Mouse (Mus musculus) layer of hippocampus, adult 8-10 months (tissue): ENCODE results near the gene Tctex1d4. TPM values are rescaled to one million over a fixed set of nuclear protein-coding genes. Genes with fewer than 3 reads are reported as not detected.

Experiments
- DNase-seq, 2 experiments: peaks; one replicate each; pipeline ENCODE4 v3.0.0; 2022; ENCODE audit warnings: low spot score in 2 of 2
- total RNA-seq, 4 experiments: library from RNA; stranded (reverse); gene quantifications; 2 replicates each; pipeline ENCODE4 v1.2.4; 2022

Tctex1d4 gene
- total RNA-seq, 4 experiments from 2014 or later = 0.74 to 0.81 (median 0.78) TPM

- DNase-seq = no peak
Measured at GRCm38 (mm10) chr4:117138295-117139216, 12.0 kb downstream of the Tctex1d4 start.

GRCm38 (mm10) chr4:117139217-117139612 lies 12.6 kb downstream of the Tctex1d4 start:
- no peak for DNase-seq

- DNase-seq = no peak
Measured at GRCm38 (mm10) chr4:117140613-117141012, 14.0 kb downstream of the Tctex1d4 start.

GRCm38 (mm10) chr4:117143023-117143422 lies 16.4 kb downstream of the Tctex1d4 start:
- no peak for DNase-seq

GRCm38 (mm10) chr4:117145248-117145647 lies 18.7 kb downstream of the Tctex1d4 start:
- DNase-seq = no peak

GRCm38 (mm10) chr4:117146176-117146575 lies 19.6 kb downstream of the Tctex1d4 start:
- DNase-seq = peak; percentile 70 to 83

- no peak for DNase-seq
Measured at GRCm38 (mm10) chr4:117148047-117148713, 21.6 kb downstream of the Tctex1d4 start.

- DNase-seq = no peak
Measured at GRCm38 (mm10) chr4:117148815-117149214, 22.2 kb downstream of the Tctex1d4 start.

- DNase-seq = no peak
Measured at GRCm38 (mm10) chr4:117149291-117150211, 23.0 kb downstream of the Tctex1d4 start.

- no peak for DNase-seq
Measured at GRCm38 (mm10) chr4:117150212-117150733, 23.7 kb downstream of the Tctex1d4 start.

GRCm38 (mm10) chr4:117151416-117151815 lies 24.8 kb downstream of the Tctex1d4 start:
- DNase-seq = no peak

GRCm38 (mm10) chr4:117152714-117153113 lies 26.1 kb downstream of the Tctex1d4 start:
- DNase-seq = no peak

GRCm38 (mm10) chr4:117155020-117155791 lies 28.6 kb downstream of the Tctex1d4 start:
- DNase-seq = no peak

- peak; percentile 78 to 84 for DNase-seq
Measured at GRCm38 (mm10) chr4:117155792-117156355, 29.3 kb downstream of the Tctex1d4 start, which contains the start of gene Rps8. Gene Rps8 (minus strand): TSS chr4:117156243.

GRCm38 (mm10) chr4:117156372-117156771 lies 29.8 kb downstream of the Tctex1d4 start:
- no peak for DNase-seq

- DNase-seq = no peak
Measured at GRCm38 (mm10) chr4:117159666-117160065, 33.1 kb downstream of the Tctex1d4 start.

GRCm38 (mm10) chr4:117161183-117161582 lies 34.6 kb downstream of the Tctex1d4 start:
- DNase-seq = no peak

GRCm38 (mm10) chr4:117169936-117170335 lies 43.3 kb downstream of the Tctex1d4 start:
- DNase-seq = no peak
